Mouse (Mus musculus) forebrain, embryonic 10.5 days (tissue): ENCODE results near the gene Supt4a. TPM values are rescaled to one million over a fixed set of nuclear protein-coding genes. Genes with fewer than 3 reads are reported as not detected.

Experiments used
- DNase-seq: peaks from one replicate; pipeline ENCODE4 v3.0.0-alpha.2; 2017; ENCODE audit warnings: low spot score; ENCODE audit errors: extremely low spot score
- H3K27ac ChIP-seq: fragments of 300-500 bp; sonication (generic); 2 replicates; pipeline ENCODE4 v1.5.1; 2016; ENCODE audit warnings: mild to moderate bottlenecking
- H3K27me3 ChIP-seq: fragments of 300-500 bp; sonication (generic); 2 replicates; pipeline ENCODE4 v1.6.1; 2016; ENCODE audit warnings: mild to moderate bottlenecking; ENCODE audit not compliant: poor library complexity, severe bottlenecking
- H3K36me3 ChIP-seq: fragments of 300-500 bp; sonication (generic); replicated peaks from 2 replicates; pipeline ENCODE4 v1.6.1; 2016; ENCODE audit warnings: mild to moderate bottlenecking, moderate library complexity
- H3K4me1 ChIP-seq: fragments of 300-500 bp; sonication (generic); 2 replicates; pipeline ENCODE4 v1.6.1; 2016
- H3K4me3 ChIP-seq: fragments of 300-500 bp; sonication (generic); 2 replicates; pipeline ENCODE4 v1.5.1; 2016; ENCODE audit warnings: mild to moderate bottlenecking, moderate library complexity
- H3K9me3 ChIP-seq: fragments of 300-500 bp; sonication (generic); 2 replicates; pipeline ENCODE4 v1.6.1; 2016; ENCODE audit warnings: mild to moderate bottlenecking, moderate library complexity
- WGBS: fragments of 180-500 bp; shearing (Covaris S2); methylation state at CpG from one replicate; pipeline ENCODE4 v1.1.7; 2016; 5-methylcytosine and 5-hydroxymethylcytosine counted together
- microRNA counts: library from miRNA; unstranded; fragments of <30 nt; microRNA quantifications from one replicate; lab custom pipeline; 2017
- microRNA-seq: library from miRNA; unstranded; fragments of <30 nt; microRNA quantifications from one replicate; pipeline ENCODE4, GENCODE M21; 2017
- polyA plus RNA-seq: library from polyadenylated mRNA; unstranded; fragments of >200 nt; fragmentation: Nextera tagmentation; extraction: Ambion mirVana; gene quantifications from 2 replicates; pipeline ENCODE4 v1.2.1, GENCODE M21; 2016

The Supt4a gene
- polyA plus RNA-seq, 1 experiment from 2014 or later = 153 TPM

GRCm38 (mm10) chr11:87763988-87764876 is 26.9 kb downstream of the Supt4a start:
- WGBS = under 1% methylated on average over 61 of the region's 65 CpGs
- Histone ChIP-seq H3K27ac (peak overlapping the region; percentile 85), H3K9me3 (no peaks in the 10 kb centered on the region), H3K27me3 (peaks cover 84% of the 10 kb centered on the region), H3K4me1 (peaks cover 42% of the 10 kb centered on the region), H3K36me3 (no peaks in the 10 kb centered on the region), H3K4me3 (peak overlapping the region; percentile 72)
- peak; percentile 51 for DNase-seq

- WGBS = 92% methylated on average over 4 of the region's 4 CpGs
- H3K27ac ChIP-seq = no peak overlapping the region
- peaks cover 17% of the 10 kb centered on the region for H3K4me1 ChIP-seq
- H3K4me3 ChIP-seq = no peak overlapping the region
- no peaks in the 10 kb centered on the region for H3K9me3 ChIP-seq
- no peak for DNase-seq
- peaks cover 39% of the 10 kb centered on the region for H3K27me3 ChIP-seq
- H3K36me3 ChIP-seq = no peaks in the 10 kb centered on the region; the same call in none of the 2 replicates
Observed at GRCm38 (mm10) chr11:87768745-87769144, 31.4 kb downstream of the Supt4a start.

GRCm38 (mm10) chr11:87770989-87771388 is 33.6 kb downstream of the Supt4a start:
- Histone ChIP-seq H3K9me3 (no peaks in the 10 kb centered on the region), H3K4me3 (no peak overlapping the region), H3K27ac (no peak overlapping the region), H3K27me3 (peaks cover 22% of the 10 kb centered on the region), H3K4me1 (no peaks in the 10 kb centered on the region), H3K36me3 (no peaks in the 10 kb centered on the region; the same call in none of the 2 replicates)
- 52% methylated on average over 3 of the region's 3 CpGs for WGBS
- peak; percentile 59 for DNase-seq

GRCm38 (mm10) chr11:87772354-87772753 is 35.0 kb downstream of the Supt4a start:
- Histone ChIP-seq H3K27ac (no peak overlapping the region), H3K4me1 (peaks cover 1% of the 10 kb centered on the region), H3K27me3 (peaks cover 19% of the 10 kb centered on the region), H3K36me3 (no peaks in the 10 kb centered on the region; the same call in none of the 2 replicates), H3K4me3 (no peak overlapping the region), H3K9me3 (no peaks in the 10 kb centered on the region)
- no peak for DNase-seq
- WGBS = 91% methylated on average over 3 of the region's 3 CpGs

GRCm38 (mm10) chr11:87778100-87778765 is 40.9 kb downstream of the Supt4a start:
- H3K4me1 ChIP-seq = peaks cover 20% of the 10 kb centered on the region
- 12% methylated on average over 31 of the region's 32 CpGs for WGBS
- peak; percentile 80 for DNase-seq
- H3K9me3 ChIP-seq = no peaks in the 10 kb centered on the region
- H3K4me3 ChIP-seq = peak overlapping the region; percentile 53
- peak overlapping the region; percentile 75 for H3K27ac ChIP-seq
- peaks cover 47% of the 10 kb centered on the region for H3K27me3 ChIP-seq
- H3K36me3 ChIP-seq = no peaks in the 10 kb centered on the region

GRCm38 (mm10) chr11:87778915-87779314 is 41.6 kb downstream of the Supt4a start:
- peaks cover 47% of the 10 kb centered on the region for H3K27me3 ChIP-seq
- peaks cover 20% of the 10 kb centered on the region for H3K4me1 ChIP-seq
- H3K4me3 ChIP-seq = peak overlapping the region; percentile 53
- H3K36me3 ChIP-seq = no peaks in the 10 kb centered on the region
- no peaks in the 10 kb centered on the region for H3K9me3 ChIP-seq
- DNase-seq = no peak
- WGBS = 42% methylated on average over 12 of the region's 12 CpGs
- peak overlapping the region; percentile 75 for H3K27ac ChIP-seq

GRCm38 (mm10) chr11:87779392-87779791 is 42.0 kb downstream of the Supt4a start:
- 84% methylated on average over 4 of the region's 4 CpGs for WGBS
- Histone ChIP-seq H3K27ac (peak overlapping the region; percentile 75; the same call in 1 of the 2 replicates), H3K36me3 (no peaks in the 10 kb centered on the region), H3K4me1 (peaks cover 20% of the 10 kb centered on the region), H3K4me3 (peak overlapping the region; percentile 53), H3K27me3 (peaks cover 47% of the 10 kb centered on the region), H3K9me3 (no peaks in the 10 kb centered on the region)
- DNase-seq = no peak

GRCm38 (mm10) chr11:87780130-87780529 is 42.8 kb downstream of the Supt4a start:
- Histone ChIP-seq H3K4me3 (no peak overlapping the region), H3K9me3 (no peaks in the 10 kb centered on the region), H3K4me1 (peaks cover 20% of the 10 kb centered on the region), H3K36me3 (no peaks in the 10 kb centered on the region), H3K27me3 (peaks cover 43% of the 10 kb centered on the region), H3K27ac (no peak overlapping the region)
- WGBS = 85% methylated on average over 8 of the region's 8 CpGs
- DNase-seq = no peak

- H3K27me3 ChIP-seq = no peaks in the 10 kb centered on the region
- H3K36me3 ChIP-seq = no peaks in the 10 kb centered on the region
- WGBS = 92% methylated on average over 6 of the region's 6 CpGs
- no peaks in the 10 kb centered on the region for H3K4me1 ChIP-seq
- DNase-seq = no peak
- no peak overlapping the region for H3K4me3 ChIP-seq
- H3K9me3 ChIP-seq = no peaks in the 10 kb centered on the region
- H3K27ac ChIP-seq = no peak overlapping the region
Observed at GRCm38 (mm10) chr11:87790088-87790487, 52.7 kb downstream of the Supt4a start.

MicroRNA genes within 50 kb of the gene (microRNA counts, 519-probe panel; counts per million panel counts)
- microRNA mmu-miR-142-3p (lab: Ali Mortazavi, UCI) (5,360 counts per million, percentile 87 among the panel's probes with 10 or more counts), microRNA mmu-miR-142-5p (lab: Ali Mortazavi, UCI) (4,325 counts per million, percentile 78 among the panel's probes with 10 or more counts)

Small RNA genes within 50 kb of the gene (microRNA-seq; reads per million reads assigned to microRNA genes)
- gene Mir142 (not detected), gene Mir142b (not detected)

Other genes starting within 250 kb of the Supt4a start
- gene Gm11492, start 170.9 kb upstream of the Supt4a start, polyA plus RNA-seq = not detected in 2 replicates
- 7.6 and 8.1 TPM in 2 replicates for gene Sept4, start 168.6 kb upstream of the Supt4a start, polyA plus RNA-seq
- gene Mtmr4, start 145.4 kb upstream of the Supt4a start, polyA plus RNA-seq = 62.4 and 66.2 TPM in 2 replicates
- 0.31 and 0.38 TPM in 2 replicates for gene Hsf5, start 120.4 kb upstream of the Supt4a start, polyA plus RNA-seq
- 1.1 and 1.9 TPM in 2 replicates for gene Rnf43, start 74.8 kb upstream of the Supt4a start, polyA plus RNA-seq
- 11.0 and 11.1 TPM in 2 replicates for gene Tspoap1, start 23.0 kb downstream of the Supt4a start, polyA plus RNA-seq
- gene Mpo, start 56.0 kb downstream of the Supt4a start, polyA plus RNA-seq = 4.5 and 5.1 TPM in 2 replicates
- gene Lpo, start 90.7 kb downstream of the Supt4a start, polyA plus RNA-seq = 0.06 and 0.14 TPM in 2 replicates
- 17.6 and 18.5 TPM in 2 replicates for gene Mks1, start 115.7 kb downstream of the Supt4a start, polyA plus RNA-seq
- gene Epx, start 138.0 kb downstream of the Supt4a start, polyA plus RNA-seq = not detected in 2 replicates
- not detected in 2 replicates for gene Olfr462, start 154.7 kb downstream of the Supt4a start, polyA plus RNA-seq
- gene Olfr463, start 159.8 kb downstream of the Supt4a start, polyA plus RNA-seq = not detected in 2 replicates
- not detected in 2 replicates for gene Olfr464, start 183.4 kb downstream of the Supt4a start, polyA plus RNA-seq
- 24.8 and 25.9 TPM in 2 replicates for gene Dynll2, start 250.0 kb downstream of the Supt4a start, polyA plus RNA-seq